Mouse (Mus musculus): ENCODE data around the gene Dlg3.

GRCm38 (mm10) chrX:100729665-100730188, 37.8 kb upstream of the Dlg3 start, which contains the start of gene Gdpd2:
- TF ChIP-seq MYOD1 (IDR thresholded peaks at IDR 0.05; ENCODE audit: control insufficient read depth, insufficient read length, low read depth) (no peak), CTCF (IDR thresholded peaks at IDR 0.05; ENCODE audit: control insufficient read depth, insufficient read depth, insufficient read length) (no peak)

Data from C2C12 (cell line).